Comparison of ENCODE assay signal across 11 mouse cellular contexts in the genomic region with DNA sequence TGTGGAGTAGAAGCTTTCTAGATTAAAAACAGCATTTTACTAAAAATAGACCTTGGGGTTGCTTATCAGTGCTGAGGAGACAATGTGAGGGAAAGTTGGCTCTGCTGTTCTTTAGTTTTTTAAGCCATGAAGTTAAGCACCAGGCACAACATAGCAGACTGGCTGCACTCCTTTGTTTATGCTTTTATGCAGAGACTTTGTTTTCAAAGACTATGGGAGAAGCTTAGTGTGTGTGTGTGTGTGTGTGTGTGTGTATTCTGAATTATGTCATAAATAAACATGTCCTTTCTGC.
DNase-seq lines count a peak whose midpoint lies in the region; ATAC-seq and TF ChIP-seq lines count a peak whose summit lies in the region.
"Had no signal": no experiment of that assay in that cellular context is flagged by ENCODE, and none has a peak within 500 bp of the region (broad histone marks: within the 10 kb centered on the region; RNA-seq: fewer than 3 reads in every experiment).

No protein-coding gene starts in this region.

- peaks cover 5% of the 10 kb centered on the region for H3K4me1 ChIP-seq in hindbrain, embryonic 10.5 days (replicated peaks)
- H3K4me1 ChIP-seq in hindbrain, embryonic 16.5 days (ENCODE audit: control insufficient read depth, insufficient read depth, low read depth, low read length) = 0 out of 2 replicates have a peak, but pooled peaks cover 4% of the 10 kb centered on the region
- H3K4me1 ChIP-seq in midbrain, embryonic 10.5 days = peaks cover 7% of the 10 kb centered on the region; the same call in 1 of the 2 replicates
- H3K4me1 ChIP-seq in midbrain, postnatal 0 days (ENCODE audit: insufficient read depth, low read length) = 0 out of 2 replicates have a peak, but pooled peaks cover 4% of the 10 kb centered on the region
- peaks cover 12% of the 10 kb centered on the region for H3K4me1 ChIP-seq in heart, embryonic 16.5 days (ENCODE audit: control insufficient read depth, insufficient read depth, low read length)
- H3K4me1 ChIP-seq in midbrain, embryonic 13.5 days (replicated peaks) = peaks cover 6% of the 10 kb centered on the region; the same call in 1 of the 2 replicates
- H3K4me1 ChIP-seq in cerebellum, adult 2 months (ENCODE audit: control insufficient read depth, insufficient read depth, low read length) = no peaks in the 10 kb centered on the region
- H3K4me1 ChIP-seq: embryonic facial prominence, embryonic 15.5 days had no signal

- no peaks in the 10 kb centered on the region for H3K9me3 ChIP-seq in hindbrain, embryonic 10.5 days
- H3K9me3 ChIP-seq in hindbrain, embryonic 16.5 days (ENCODE audit: control insufficient read depth, low read length) = no peaks in the 10 kb centered on the region
- H3K9me3 ChIP-seq in midbrain, embryonic 10.5 days (replicated peaks) = no peaks in the 10 kb centered on the region
- H3K9me3 ChIP-seq in midbrain, postnatal 0 days (ENCODE audit: low read length) = no peaks in the 10 kb centered on the region
- H3K9me3 ChIP-seq in heart, embryonic 16.5 days (replicated peaks; ENCODE audit: control insufficient read depth, low read length) = no peaks in the 10 kb centered on the region
- no peaks in the 10 kb centered on the region for H3K9me3 ChIP-seq in midbrain, embryonic 13.5 days
- H3K9me3 ChIP-seq: embryonic facial prominence, embryonic 15.5 days had no signal

- no peak for TF ChIP-seq POLR2A in cerebellum, adult 2 months (IDR thresholded peaks at IDR 0.05; ENCODE audit: borderline replicate concordance, insufficient read depth, low read length)

- no peak for DNase-seq in hindbrain, embryonic 10.5 days (ENCODE audit: low spot score)
- DNase-seq in midbrain, embryonic 10.5 days (ENCODE audit: low spot score) = no peak
- no peak for DNase-seq in midbrain, postnatal 0 days (ENCODE audit: low spot score)
- no peak for DNase-seq in left cerebral cortex, adult 8-10 months (ENCODE audit: low spot score in 2 of 2)
- DNase-seq in cerebellum, adult 2 months = no peak
- DNase-seq: left cerebral cortex, postnatal 4 days had no signal

- H3K9ac ChIP-seq in hindbrain, embryonic 16.5 days (ENCODE audit: low read depth, low read length) = no peak overlapping the region
- no peak overlapping the region for H3K9ac ChIP-seq in midbrain, postnatal 0 days (replicated peaks; ENCODE audit: low read length, poor library complexity, severe bottlenecking)
- H3K9ac ChIP-seq in heart, embryonic 16.5 days (ENCODE audit: low read length) = no peak overlapping the region
- H3K9ac ChIP-seq in midbrain, embryonic 13.5 days (replicated peaks) = no peak overlapping the region
- H3K9ac ChIP-seq: embryonic facial prominence, embryonic 15.5 days had no signal

- no peak for ATAC-seq in hindbrain, embryonic 16.5 days
- ATAC-seq in midbrain, postnatal 0 days (ENCODE audit: low FRiP score) = no peak
- peak; percentile 49; the same call in 1 of the 2 replicates for ATAC-seq in heart, embryonic 16.5 days (replicated peaks; ENCODE audit: extremely low read depth, insufficient read depth, low FRiP score)
- ATAC-seq in midbrain, embryonic 13.5 days = no peak
- ATAC-seq: intestine, postnatal 0 days had no signal

- peak overlapping the region; percentile 63 for H3K27ac ChIP-seq in hindbrain, embryonic 10.5 days
- H3K27ac ChIP-seq in hindbrain, embryonic 16.5 days (ENCODE audit: low read depth, low read length) = no peak overlapping the region
- H3K27ac ChIP-seq in midbrain, embryonic 10.5 days (replicated peaks) = peak overlapping the region; percentile 63
- no peak overlapping the region for H3K27ac ChIP-seq in midbrain, postnatal 0 days (ENCODE audit: low read depth, low read length)
- H3K27ac ChIP-seq in heart, embryonic 16.5 days (ENCODE audit: low read length) = peak overlapping the region; percentile 71
- peak overlapping the region; percentile 47; the same call in 1 of the 2 replicates for H3K27ac ChIP-seq in midbrain, embryonic 13.5 days
- H3K27ac ChIP-seq in cerebellum, adult 2 months (ENCODE audit: insufficient read depth, low read length) = no peak overlapping the region
- H3K27ac ChIP-seq: embryonic facial prominence, embryonic 15.5 days had no signal

- no peak overlapping the region for H3K4me3 ChIP-seq in hindbrain, embryonic 10.5 days
- H3K4me3 ChIP-seq in hindbrain, embryonic 16.5 days (ENCODE audit: low read length) = no peak overlapping the region
- no peak overlapping the region for H3K4me3 ChIP-seq in midbrain, embryonic 10.5 days
- H3K4me3 ChIP-seq in midbrain, postnatal 0 days (ENCODE audit: low read depth, low read length) = no peak overlapping the region
- no peak overlapping the region for H3K4me3 ChIP-seq in heart, embryonic 16.5 days (ENCODE audit: low read length)
- H3K4me3 ChIP-seq in midbrain, embryonic 13.5 days (replicated peaks) = no peak overlapping the region
- no peak overlapping the region for H3K4me3 ChIP-seq in cerebellum, adult 2 months (replicated peaks; ENCODE audit: insufficient read depth, low read depth, low read length)
- H3K4me3 ChIP-seq: embryonic facial prominence, embryonic 15.5 days had no signal

- no peaks in the 10 kb centered on the region for H3K27me3 ChIP-seq in hindbrain, embryonic 10.5 days (ENCODE audit: insufficient read depth, poor library complexity, severe bottlenecking)
- no peaks in the 10 kb centered on the region for H3K27me3 ChIP-seq in hindbrain, embryonic 16.5 days (replicated peaks; ENCODE audit: control insufficient read depth, insufficient read depth, low read length)
- H3K27me3 ChIP-seq in midbrain, embryonic 10.5 days (ENCODE audit: low read depth, poor library complexity, severe bottlenecking) = no peaks in the 10 kb centered on the region
- no peaks in the 10 kb centered on the region for H3K27me3 ChIP-seq in midbrain, postnatal 0 days (ENCODE audit: insufficient read depth, low read length)
- H3K27me3 ChIP-seq in heart, embryonic 16.5 days (ENCODE audit: control insufficient read depth, insufficient read depth, low read length) = no peaks in the 10 kb centered on the region
- H3K27me3 ChIP-seq in midbrain, embryonic 13.5 days = no peaks in the 10 kb centered on the region
- no peaks in the 10 kb centered on the region for H3K27me3 ChIP-seq in cerebellum, adult 2 months (ENCODE audit: control insufficient read depth, insufficient read depth, low read length)
- H3K27me3 ChIP-seq: embryonic facial prominence, embryonic 15.5 days had no signal

- no peaks in the 10 kb centered on the region for H3K36me3 ChIP-seq in hindbrain, embryonic 10.5 days
- H3K36me3 ChIP-seq in hindbrain, embryonic 16.5 days (ENCODE audit: control insufficient read depth, insufficient read depth, low read length) = no peaks in the 10 kb centered on the region
- no peaks in the 10 kb centered on the region for H3K36me3 ChIP-seq in midbrain, embryonic 10.5 days
- no peaks in the 10 kb centered on the region for H3K36me3 ChIP-seq in midbrain, postnatal 0 days (ENCODE audit: insufficient read depth, low read length)
- no peaks in the 10 kb centered on the region for H3K36me3 ChIP-seq in heart, embryonic 16.5 days (ENCODE audit: control insufficient read depth, insufficient read depth)
- H3K36me3 ChIP-seq in midbrain, embryonic 13.5 days = no peaks in the 10 kb centered on the region
- H3K36me3 ChIP-seq: embryonic facial prominence, embryonic 15.5 days had no signal

- no peak overlapping the region for H3K4me2 ChIP-seq in hindbrain, embryonic 16.5 days (ENCODE audit: low read length)
- H3K4me2 ChIP-seq in midbrain, postnatal 0 days (ENCODE audit: low read depth, low read length, poor library complexity, severe bottlenecking) = no peak overlapping the region
- H3K4me2 ChIP-seq in heart, embryonic 16.5 days (ENCODE audit: low read depth, low read length) = peak overlapping the region; percentile 43
- no peak overlapping the region for H3K4me2 ChIP-seq in midbrain, embryonic 13.5 days (replicated peaks)
- H3K4me2 ChIP-seq: embryonic facial prominence, embryonic 15.5 days had no signal

- no peak for TF ChIP-seq CTCF in midbrain, postnatal 0 days (IDR thresholded peaks at IDR 0.05)
- no peak for TF ChIP-seq CTCF in cerebellum, adult 2 months (IDR thresholded peaks at IDR 0.05; ENCODE audit: borderline replicate concordance, insufficient read depth, low read depth, low read length)

Comparison
In these comparisons a context has a peak if more than half of its experiments do, and no peak if none do; other contexts are left out.
1. H3K27ac ChIP-seq: peak in hindbrain, embryonic 10.5 days (single experiment), midbrain, embryonic 10.5 days (single experiment), heart, embryonic 16.5 days (single experiment) and midbrain, embryonic 13.5 days (single experiment); none in hindbrain, embryonic 16.5 days (single experiment), midbrain, postnatal 0 days (single experiment) and cerebellum, adult 2 months (single experiment).